Mouse (Mus musculus): ENCODE measurements at regions not wholly inside any gene's neighbourhood (a gene's known extent, or its start where the extent isn't known, plus 50 kb on each side); places are given as distances from the start of the nearest gene placed in this dataset.

DNA sequence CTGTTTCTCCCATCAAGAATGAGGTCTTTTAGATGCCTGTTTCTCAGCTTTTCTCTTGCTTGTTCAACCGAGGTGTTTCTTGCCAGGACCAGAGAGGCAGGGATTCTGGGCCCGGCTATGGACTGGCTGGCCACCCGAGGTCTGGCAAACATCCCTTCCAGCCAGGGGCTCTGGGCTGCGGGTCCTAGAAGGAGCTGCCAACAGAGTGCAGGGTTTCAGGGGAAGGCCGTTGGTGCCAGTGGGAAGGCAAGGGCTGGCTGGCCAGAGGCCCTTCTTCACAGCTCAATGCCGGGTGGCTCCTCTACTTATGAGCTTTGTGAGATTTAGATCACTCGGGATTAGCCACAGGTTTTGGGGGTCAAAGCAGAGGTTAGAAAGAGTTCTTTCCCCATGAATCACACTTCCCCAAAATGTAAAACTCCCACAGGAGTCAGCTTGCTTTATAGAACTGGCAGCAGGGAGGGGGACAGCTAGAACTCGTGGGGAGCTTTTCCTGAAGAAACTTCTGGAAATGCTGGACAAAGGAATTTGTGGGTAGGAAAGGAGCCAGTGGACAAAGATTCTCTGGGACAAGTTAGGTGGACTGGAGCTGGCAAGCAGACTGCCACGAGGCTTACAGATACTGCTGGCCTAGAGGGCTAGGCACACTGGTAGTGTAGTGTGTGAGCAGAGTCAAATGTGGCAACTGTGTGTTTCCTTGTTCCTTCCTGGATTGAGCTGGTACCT lies 104.1 kb upstream of the Vps8 start:
- no peak for DNase-seq (ENCODE audit: low spot score)

GRCm38 (mm10) chr16:21320284-21320683 lies 102.6 kb upstream of the Vps8 start:
- DNase-seq (ENCODE audit: low spot score) = no peak

- DNase-seq (ENCODE audit: low spot score) = no peak
These were observed 101.5 kb upstream of the Vps8 start for GRCm38 (mm10) chr16:21321188-21322070.

DNA sequence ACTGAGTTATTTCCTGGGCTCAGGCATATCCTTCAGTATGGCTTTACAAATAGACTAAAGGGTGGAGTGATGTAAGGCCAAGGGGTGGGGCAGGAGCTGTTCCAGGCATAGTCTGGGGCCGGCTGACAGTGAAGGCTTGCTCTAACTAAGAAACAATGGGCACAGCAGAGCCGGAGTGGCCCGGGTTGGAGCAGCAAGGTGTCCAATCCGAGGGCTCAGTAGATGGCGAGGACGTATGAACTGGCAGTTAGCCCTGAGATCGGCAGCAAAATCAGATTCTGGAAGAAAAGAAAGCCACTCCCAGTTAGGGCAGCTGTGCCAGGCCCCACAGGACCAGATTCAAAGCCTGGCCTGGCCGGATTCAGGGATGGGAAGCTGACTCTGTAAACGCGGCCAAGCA lies 100.5 kb upstream of the Vps8 start:
- no peak for DNase-seq (ENCODE audit: low spot score)

DNA sequence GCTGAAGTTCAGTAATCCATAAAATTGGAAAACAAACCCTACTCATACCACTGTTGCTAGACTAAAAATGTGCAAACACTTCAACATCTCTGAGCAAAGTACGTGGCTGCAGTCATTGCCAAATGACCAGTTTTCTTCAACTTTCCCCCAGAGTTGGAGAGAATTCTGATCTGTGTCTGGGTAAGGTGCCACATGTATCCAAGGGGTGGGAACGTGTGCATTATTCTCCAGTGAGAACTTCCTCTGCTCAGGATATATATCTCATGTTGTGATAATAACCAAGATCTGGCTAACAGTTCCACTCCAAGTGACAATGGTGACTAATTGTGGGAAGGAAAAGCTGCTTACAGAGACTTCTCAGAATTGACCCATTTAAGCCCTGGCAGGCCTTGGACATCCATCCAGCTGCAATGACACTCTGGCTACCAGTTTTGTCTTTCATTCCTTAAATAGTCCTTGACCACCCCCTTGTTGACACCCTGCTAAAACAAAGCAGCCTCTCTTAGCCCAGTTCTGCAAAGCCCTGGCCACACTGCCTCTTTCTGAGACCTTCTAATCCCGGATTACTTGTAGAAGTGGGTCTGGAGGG lies 99.4 kb upstream of the Vps8 start:
- DNase-seq (ENCODE audit: low spot score) = no peak

DNA sequence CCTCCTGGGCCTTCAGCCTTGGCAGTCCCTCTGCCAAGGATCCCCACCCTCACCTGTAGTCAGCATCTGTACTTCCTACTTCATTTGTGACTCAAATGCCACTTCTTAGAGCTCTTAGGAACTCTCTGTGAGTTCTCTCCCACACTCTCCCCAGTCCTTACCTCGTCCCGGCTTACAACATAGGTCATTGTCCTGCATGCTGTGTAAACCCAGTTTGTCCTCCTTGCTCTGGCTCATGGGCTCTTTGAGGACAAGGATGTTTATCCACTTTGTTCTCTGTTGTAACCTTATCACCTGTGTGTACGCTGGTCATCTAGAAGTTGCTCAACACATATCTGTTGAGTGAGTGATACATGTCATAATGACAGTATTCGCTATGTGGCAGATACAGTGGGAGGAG lies 94.9 kb upstream of the Vps8 start:
- DNase-seq (ENCODE audit: low spot score) = no peak

- DNase-seq (ENCODE audit: low spot score) = no peak
These were observed 93.7 kb upstream of the Vps8 start for GRCm38 (mm10) chr16:21329199-21329598.

DNA sequence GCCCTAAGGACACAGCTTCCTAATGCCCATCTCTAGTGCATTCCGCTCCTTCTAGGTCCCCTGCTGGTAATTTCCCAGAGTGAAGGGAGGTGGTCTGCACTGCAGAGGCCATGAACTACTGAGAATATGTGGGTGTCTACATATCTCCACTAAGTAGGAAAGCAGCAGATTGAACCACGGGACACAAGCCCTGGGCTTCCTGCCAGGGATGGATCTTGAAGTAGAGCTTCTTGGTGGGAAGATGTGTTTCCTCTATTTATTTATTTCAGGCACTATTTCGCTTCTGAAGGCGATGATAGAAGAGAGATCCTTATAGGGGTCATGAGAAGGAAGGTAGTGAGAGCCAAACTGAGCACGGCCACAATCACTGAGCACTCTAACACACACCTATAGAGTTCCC lies 91.7 kb upstream of the Vps8 start:
- no peak for DNase-seq (ENCODE audit: low spot score)

DNA sequence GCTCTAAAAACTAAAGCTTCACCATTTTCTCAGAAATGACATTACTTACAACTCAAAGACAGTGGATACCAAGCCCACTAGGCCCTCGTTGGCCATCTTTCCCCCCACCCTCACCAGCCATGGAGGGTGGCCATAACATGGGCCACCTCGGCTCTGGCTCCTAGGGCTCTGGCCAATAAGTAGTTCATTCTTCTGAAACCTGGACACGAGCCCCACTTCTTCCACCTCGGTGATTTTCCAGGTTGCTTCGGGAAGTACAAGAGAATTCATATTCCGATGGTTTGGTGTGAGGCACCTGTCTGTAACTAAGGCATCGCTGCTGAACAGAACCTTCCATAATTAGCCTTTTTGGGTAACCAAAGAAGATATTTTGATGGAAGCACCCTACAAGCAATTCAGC lies 90.5 kb upstream of the Vps8 start:
- DNase-seq (ENCODE audit: low spot score) = no peak

- DNase-seq (ENCODE audit: low spot score) = no peak
These were observed 90.1 kb upstream of the Vps8 start for GRCm38 (mm10) chr16:21332862-21333222.

- peak; percentile 94 for DNase-seq (ENCODE audit: low spot score)
These were observed 89.5 kb upstream of the Vps8 start for GRCm38 (mm10) chr16:21333223-21333951.

GRCm38 (mm10) chr16:21339061-21339459 lies 83.9 kb upstream of the Vps8 start:
- no peak for DNase-seq (ENCODE audit: low spot score)

DNA sequence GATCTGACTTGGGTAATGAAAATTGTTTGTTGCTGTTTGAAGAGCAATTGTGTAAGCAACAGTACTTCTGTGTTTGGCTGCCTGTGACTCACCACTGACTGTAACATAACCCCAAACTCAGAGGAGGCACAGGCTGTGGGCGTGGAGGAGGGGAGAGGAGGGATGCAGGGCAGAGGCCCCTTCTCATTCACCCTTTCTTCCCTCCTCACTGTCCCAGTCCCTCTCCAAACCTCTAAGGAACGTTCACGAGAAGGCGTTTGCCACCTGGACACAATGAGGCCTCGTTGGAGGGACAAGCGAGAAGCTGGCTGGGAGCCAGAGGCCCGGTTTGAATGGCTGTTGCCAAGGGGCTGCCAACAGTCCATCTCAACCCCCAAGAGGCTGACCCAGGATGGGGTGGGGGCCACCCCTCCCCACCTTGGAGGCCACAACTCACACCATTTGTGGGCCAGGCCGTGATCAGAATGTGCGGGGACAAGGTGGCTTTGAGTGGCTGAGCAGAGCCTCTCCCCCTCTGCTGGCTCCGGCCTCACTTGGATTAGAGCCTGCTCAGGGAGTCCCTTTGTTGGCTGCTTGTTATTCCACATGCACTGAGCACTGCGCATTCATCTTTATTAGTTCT lies 83.3 kb upstream of the Vps8 start:
- DNase-seq (ENCODE audit: low spot score) = no peak

- DNase-seq (ENCODE audit: low spot score) = no peak
These were observed 82.8 kb upstream of the Vps8 start for GRCm38 (mm10) chr16:21340136-21340535.

DNA sequence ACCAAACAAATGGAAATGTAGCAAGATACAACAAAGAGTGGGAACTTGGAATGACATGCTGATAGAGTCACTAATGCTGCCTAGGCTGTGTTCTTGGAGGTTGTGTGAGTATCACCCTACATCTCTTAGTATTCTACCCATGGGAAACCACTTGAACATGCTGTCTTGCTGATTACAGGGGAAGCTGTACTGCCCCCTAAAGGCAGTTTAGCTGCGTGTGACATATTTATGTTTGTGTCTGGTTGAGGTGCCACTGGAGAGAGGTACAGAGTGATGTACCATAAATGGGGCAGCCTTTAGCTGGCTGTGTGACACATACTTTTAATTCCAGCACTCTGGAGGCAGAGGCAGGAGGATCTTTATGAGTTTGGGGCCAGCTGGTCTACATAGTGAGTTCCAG lies 73.0 kb upstream of the Vps8 start:
- DNase-seq (ENCODE audit: low spot score) = peak; percentile 15

GRCm38 (mm10) chr16:21351289-21351688 lies 71.6 kb upstream of the Vps8 start:
- no peak for DNase-seq (ENCODE audit: low spot score)

DNA sequence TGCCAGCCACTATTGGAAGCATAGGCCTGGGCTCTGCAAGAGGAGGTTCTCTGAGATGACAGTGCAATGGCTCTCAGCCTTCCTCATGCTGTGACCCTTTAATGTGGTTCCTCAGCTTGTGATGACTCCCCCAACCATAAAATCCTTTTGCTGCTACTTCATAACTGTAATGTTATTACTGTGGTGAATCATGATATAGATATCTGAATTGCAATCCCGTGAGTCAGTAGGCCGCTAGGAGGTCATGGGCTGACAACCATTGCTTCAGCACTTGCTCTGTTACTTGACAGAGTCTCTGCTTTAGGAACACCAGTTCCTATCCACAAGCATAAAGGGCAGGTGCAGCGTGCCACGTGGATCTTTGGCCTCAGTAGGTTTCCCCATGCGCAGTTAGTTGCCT lies 69.8 kb upstream of the Vps8 start:
- DNase-seq (ENCODE audit: low spot score) = no peak

GRCm38 (mm10) chr16:21353545-21353944 lies 69.4 kb upstream of the Vps8 start:
- no peak for DNase-seq (ENCODE audit: low spot score)

DNA sequence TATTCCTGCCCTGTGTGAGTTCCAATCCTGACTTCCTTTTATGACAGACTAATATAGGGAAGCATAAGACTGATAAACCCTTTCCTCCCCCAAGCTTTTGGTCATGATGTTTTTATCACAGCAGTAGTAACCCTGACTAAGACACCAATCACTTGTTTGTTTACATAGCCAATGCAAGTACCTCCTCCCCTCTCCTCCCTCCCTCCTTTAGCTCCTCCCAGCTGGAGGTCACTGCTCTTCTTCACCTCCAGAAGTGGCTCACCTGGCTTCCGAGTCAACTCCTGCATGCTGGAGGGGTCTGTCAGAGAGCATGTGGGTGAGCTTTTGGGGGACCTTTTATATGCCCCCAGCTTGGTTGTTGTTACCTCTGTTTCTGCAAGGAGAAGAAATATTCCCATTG lies 67.3 kb upstream of the Vps8 start:
- DNase-seq (ENCODE audit: low spot score) = no peak

- no peak for DNase-seq (ENCODE audit: low spot score)
These were observed 65.5 kb upstream of the Vps8 start for GRCm38 (mm10) chr16:21357433-21357832.

- no peak for DNase-seq (ENCODE audit: low spot score)
These were observed 64.5 kb upstream of the Vps8 start for GRCm38 (mm10) chr16:21358313-21358920.
